Mouse (Mus musculus) B cell, adult 2 months (primary cell): ENCODE measurements at regions not wholly inside any gene's neighbourhood (a gene's known extent, or its start where the extent isn't known, plus 50 kb on each side); places are given as distances from the start of the nearest gene placed in this dataset.

Source experiments
- DNase-seq, 2 experiments: peaks; one replicate each; pipeline ENCODE4 v3.0.0; 2022

GRCm38 (mm10) chr5:43424551-43425257, 90.6 kb upstream of the C1qtnf7 start:
- no peak for DNase-seq

GRCm38 (mm10) chr5:43433337-43433736, 82.0 kb upstream of the C1qtnf7 start:
- no peak for DNase-seq

GRCm38 (mm10) chr5:43439191-43439590, 76.1 kb upstream of the C1qtnf7 start:
- DNase-seq: no peak

- DNase-seq: no peak
Measured at GRCm38 (mm10) chr5:43441306-43441705, 74.0 kb upstream of the C1qtnf7 start.

GRCm38 (mm10) chr5:43444582-43445214, 70.6 kb upstream of the C1qtnf7 start:
- DNase-seq: no peak

- DNase-seq: no peak
Measured at GRCm38 (mm10) chr5:43445620-43446019, 69.7 kb upstream of the C1qtnf7 start.

GRCm38 (mm10) chr5:43446295-43446694, 69.0 kb upstream of the C1qtnf7 start:
- no peak for DNase-seq

- no peak for DNase-seq
Measured at GRCm38 (mm10) chr5:43456018-43456417, 59.3 kb upstream of the C1qtnf7 start.

GRCm38 (mm10) chr5:43457725-43458124, 57.6 kb upstream of the C1qtnf7 start:
- DNase-seq: no peak

- no peak for DNase-seq
Measured at GRCm38 (mm10) chr5:43461987-43462715, 53.2 kb upstream of the C1qtnf7 start.
